ENCODE assay signal across 17 mouse cellular contexts in genomic region chr1:159253078-159253477, GRCm38 (mm10).
"Had no signal": no experiment of that assay in that cellular context is flagged by ENCODE, and none has a peak within 500 bp of the region (broad histone marks: within the 10 kb centered on the region; RNA-seq: fewer than 3 reads in every experiment).

No protein-coding gene starts in this region.

- H3K4me3 ChIP-seq: liver, embryonic 15.5 days; lung, embryonic 15.5 days; midbrain, embryonic 10.5 days; midbrain, embryonic 12.5 days; neural tube, embryonic 12.5 days had no signal

- H3K27ac ChIP-seq: liver, embryonic 15.5 days; lung, embryonic 15.5 days; midbrain, embryonic 10.5 days; midbrain, embryonic 12.5 days; neural tube, embryonic 12.5 days had no signal

- ATAC-seq: liver, postnatal 0 days; lung, postnatal 0 days; midbrain, embryonic 16.5 days had no signal

- H3K27me3 ChIP-seq: liver, embryonic 15.5 days; lung, embryonic 15.5 days; midbrain, embryonic 12.5 days; neural tube, embryonic 12.5 days had no signal

- H3K9ac ChIP-seq: liver, embryonic 15.5 days; liver, postnatal 0 days; lung, embryonic 15.5 days; midbrain, embryonic 12.5 days; neural tube, embryonic 12.5 days had no signal

- DNase-seq: liver, postnatal 0 days; lung, adult 2 months; lung, postnatal 4 days; midbrain, embryonic 14.5 days; retina, postnatal 1 day; right cerebral cortex, adult 18-20 months; spleen, adult 18-20 months; thymus, adult 2 months; thymus, postnatal 25 days; thymus, postnatal 4 days had no signal

- H3K9me3 ChIP-seq: liver, embryonic 15.5 days; lung, embryonic 15.5 days; midbrain, embryonic 10.5 days; midbrain, embryonic 12.5 days; neural tube, embryonic 12.5 days had no signal

- H3K4me2 ChIP-seq: liver, embryonic 15.5 days; lung, embryonic 15.5 days; midbrain, embryonic 12.5 days; neural tube, embryonic 12.5 days had no signal

- H3K4me1 ChIP-seq: liver, embryonic 15.5 days; lung, embryonic 15.5 days; midbrain, embryonic 10.5 days; midbrain, embryonic 12.5 days; neural tube, embryonic 12.5 days had no signal
